8 mouse cellular contexts compared by ENCODE assay signal in the genomic region with DNA sequence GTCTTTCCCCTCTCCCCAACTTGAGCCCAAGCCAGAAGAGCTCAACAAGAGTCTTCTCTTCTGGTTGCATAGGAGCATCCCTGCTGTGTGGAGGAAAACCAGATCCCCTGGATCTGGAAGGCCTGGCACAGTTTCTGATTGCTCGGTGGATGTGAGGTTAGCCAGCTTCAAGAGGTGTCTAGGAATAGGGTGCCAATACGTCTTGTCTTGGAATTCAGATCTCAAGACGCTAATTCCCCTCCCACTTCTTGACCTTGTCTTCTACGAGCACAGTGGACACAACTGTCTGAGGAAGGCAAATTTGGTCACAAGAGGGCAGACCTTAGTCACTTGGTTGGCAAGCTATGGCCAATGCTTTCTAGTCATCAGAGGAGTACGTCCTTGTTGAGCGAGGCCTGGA. TPM values are rescaled to one million over a fixed set of nuclear protein-coding genes. Genes with fewer than 3 reads are reported as not detected.
DNase-seq lines count a peak whose midpoint lies in the region; ATAC-seq lines count a peak whose summit lies in the region.

No protein-coding gene starts in this region.

- H3K4me1 ChIP-seq in lung, embryonic 15.5 days: peaks cover 68% of the 10 kb centered on the region

- no peak overlapping the region for H3K4me3 ChIP-seq in lung, embryonic 15.5 days

- H3K27ac ChIP-seq in lung, embryonic 15.5 days: no peak overlapping the region

- DNase-seq in adrenal gland, adult 2 months: peak; percentile 17
- no peak for DNase-seq in adrenal gland, postnatal 36 days
- DNase-seq in lung, postnatal 25 days (ENCODE audit: low spot score): no peak
- peak; percentile 39 for DNase-seq in induced T-regulatory cell, adult 2 months (ENCODE audit: low read depth)
- DNase-seq in naive thymus-derived CD4-positive, alpha-beta T cell, adult 2 months (ENCODE audit: low read depth): peak; percentile 54
- no peak for DNase-seq in cerebellum, adult 8-10 months
- DNase-seq in adrenal gland, postnatal 25 days: no peak

- no peak overlapping the region for H3K9ac ChIP-seq in lung, embryonic 15.5 days

- peaks cover 6% of the 10 kb centered on the region; the same call in 1 of the 2 replicates for H3K36me3 ChIP-seq in lung, embryonic 15.5 days

- no peaks in the 10 kb centered on the region for H3K9me3 ChIP-seq in lung, embryonic 15.5 days

- no peak for ATAC-seq in lung, embryonic 15.5 days (ENCODE audit: borderline replicate concordance, extremely low read depth, low FRiP score, low TSS enrichment)

- no peaks in the 10 kb centered on the region for H3K27me3 ChIP-seq in lung, embryonic 15.5 days

- peak overlapping the region; percentile 37 for H3K4me2 ChIP-seq in lung, embryonic 15.5 days

- 52% methylated on average over 6 of the region's 6 CpGs for WGBS in lung, embryonic 15.5 days

RNA-seq across cellular contexts. Expression of gene Igfbp4, which starts 2.6 kb away (rescaled TPM):
- total RNA-seq in adrenal gland, adult 2 months (2021): 100 to 1,000 TPM in 1 of 2 experiments, 10 to 100 TPM in 1; 93.9 to 147 TPM
- polyA plus RNA-seq in adrenal gland, adult 2 months (2012; rRNA removed): 144 and 247 TPM in 2 replicates
- total RNA-seq in adrenal gland, postnatal 36 days (2021): 10 to 100 TPM; 82.3 to 97.6 TPM
- polyA plus RNA-seq in lung, embryonic 15.5 days (2015; fragmentation: Nextera tagmentation; extraction: Ambion mirVana): 498 and 524 TPM in 2 replicates
- 50.5 and 61.1 TPM in 2 replicates for total RNA-seq in adrenal gland, postnatal 25 days (2021)

RNA-seq across cellular contexts. Expression of gene Top2a, which starts 19.6 kb away (rescaled TPM):
- 1 to 10 TPM; 4.1 to 8.1 TPM for total RNA-seq in adrenal gland, adult 2 months (2021)
- polyA plus RNA-seq in adrenal gland, adult 2 months (2012; rRNA removed): 0.28 and 0.29 TPM in 2 replicates
- 10 to 100 TPM; 15.4 to 20.5 TPM for total RNA-seq in adrenal gland, postnatal 36 days (2021)
- polyA plus RNA-seq in lung, embryonic 15.5 days (2015; fragmentation: Nextera tagmentation; extraction: Ambion mirVana): 276 and 280 TPM in 2 replicates
- total RNA-seq in adrenal gland, postnatal 25 days (2021): 28.2 and 39.3 TPM in 2 replicates

RNA-seq across cellular contexts. Expression of gene Tns4, which starts 45.5 kb away (rescaled TPM):
- under 1 TPM; 0.31 to 0.58 TPM for total RNA-seq in adrenal gland, adult 2 months (2021)
- 0.45 and 1.5 TPM in 2 replicates for polyA plus RNA-seq in adrenal gland, adult 2 months (2012; rRNA removed)
- total RNA-seq in adrenal gland, postnatal 36 days (2021): under 1 TPM; 0.13 to 0.20 TPM
- 0.21 and 0.42 TPM in 2 replicates for polyA plus RNA-seq in lung, embryonic 15.5 days (2015; fragmentation: Nextera tagmentation; extraction: Ambion mirVana)
- total RNA-seq in adrenal gland, postnatal 25 days (2021): 0.12 TPM in 1 of 2 replicates, not detected in the other

Comparison
In these comparisons a context has a peak if more than half of its experiments do, and no peak if none do; other contexts are left out.
1. DNase-seq: peak in adrenal gland, adult 2 months (single experiment), induced T-regulatory cell, adult 2 months (single experiment) and naive thymus-derived CD4-positive, alpha-beta T cell, adult 2 months (single experiment); none in adrenal gland, postnatal 36 days (0 of 2), lung, postnatal 25 days (single experiment), cerebellum, adult 8-10 months (single experiment) and adrenal gland, postnatal 25 days (single experiment).